In the genomic region with DNA sequence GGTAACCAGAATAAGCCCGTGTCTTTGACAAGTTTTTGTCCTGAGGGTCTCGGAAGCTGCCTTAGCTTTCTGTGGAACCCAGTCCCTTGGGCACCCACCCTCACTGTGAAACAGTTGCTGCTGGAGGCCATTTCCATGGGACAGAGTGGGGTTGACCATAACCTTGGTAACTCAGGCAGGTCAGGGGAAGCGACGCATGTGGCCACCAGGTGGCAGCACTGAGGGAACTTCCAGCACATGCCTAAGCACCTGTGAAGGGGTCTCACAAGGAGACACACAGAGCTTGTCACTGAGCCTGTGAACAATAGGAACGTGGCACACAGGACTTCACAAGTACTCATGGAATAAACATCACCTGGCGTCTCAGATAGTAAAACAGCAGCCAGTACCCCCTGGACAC, we compare ENCODE assay signal across 7 mouse cellular contexts.
DNase-seq lines count a peak whose midpoint lies in the region; ATAC-seq and TF ChIP-seq lines count a peak whose summit lies in the region.

No protein-coding gene starts in this region.

- 61% methylated on average over 6 of the region's 6 CpGs for WGBS in kidney, embryonic 14.5 days

- H3K27ac ChIP-seq in ES-Bruce4 (ENCODE audit: insufficient read depth, low read length), result no peak overlapping the region
- H3K27ac ChIP-seq in gastrocnemius, adult 2 months, result no peak overlapping the region
- no peak overlapping the region for H3K27ac ChIP-seq in kidney, embryonic 14.5 days (ENCODE audit: low read depth, low read length)

- TF ChIP-seq CTCF in ES-Bruce4 (IDR thresholded peaks at IDR 0.05; ENCODE audit: low read depth, low read length), result peak; percentile 95
- peak; percentile 89 for TF ChIP-seq CTCF in gastrocnemius, adult 2 months (IDR thresholded peaks at IDR 0.05)

- no peak overlapping the region for H3K9ac ChIP-seq in ES-Bruce4 (ENCODE audit: low read depth, poor library complexity, severe bottlenecking)
- no peak overlapping the region for H3K9ac ChIP-seq in kidney, embryonic 14.5 days (ENCODE audit: low read depth, low read length)

- no peak for TF ChIP-seq POLR2A in ES-Bruce4 (IDR thresholded peaks at IDR 0.05; ENCODE audit: insufficient read depth, low read length)

- ATAC-seq in kidney, embryonic 14.5 days (ENCODE audit: low FRiP score, low TSS enrichment), result 0 out of 2 replicates have a peak, but pooled peaks have one; percentile 60

- TF ChIP-seq EP300 in ES-Bruce4 (IDR thresholded peaks at IDR 0.05; ENCODE audit: insufficient read depth, low read depth, low read length), result no peak

- DNase-seq in CD4-positive helper T cell, adult 2 months (ENCODE audit: low read depth, low spot score), result peak; percentile 54
- peak; percentile 73 to 82 for DNase-seq in cerebellum, adult 18-20 months
- peak; percentile 70 for DNase-seq in gastrocnemius, adult 2 months
- DNase-seq in lung, postnatal 36 days, result peak; percentile 82
- DNase-seq in spleen, postnatal 14 days (ENCODE audit: low spot score in 2 of 2), result peak; percentile 31 to 51

- no peaks in the 10 kb centered on the region for H3K36me3 ChIP-seq in ES-Bruce4 (ENCODE audit: control insufficient read depth, insufficient read depth, low read length, poor library complexity, severe bottlenecking)
- H3K36me3 ChIP-seq in kidney, embryonic 14.5 days (ENCODE audit: control insufficient read depth, insufficient read depth, low read length), result no peaks in the 10 kb centered on the region

- no peak overlapping the region for H3K4me3 ChIP-seq in ES-Bruce4 (ENCODE audit: low read depth, low read length)
- no peak overlapping the region for H3K4me3 ChIP-seq in gastrocnemius, adult 2 months
- no peak overlapping the region for H3K4me3 ChIP-seq in kidney, embryonic 14.5 days (ENCODE audit: low read length)

- H3K4me2 ChIP-seq in kidney, embryonic 14.5 days (replicated peaks; ENCODE audit: low read depth, low read length), result no peak overlapping the region

- intact Hi-C loops in gastrocnemius, adult 2 months (cut with DNase I), result loop anchor here (5.0 kb wide), 1 partner anchor 86 kb away; no protein-coding TSS in a partner anchor

- H3K4me1 ChIP-seq in ES-Bruce4 (ENCODE audit: control insufficient read depth, insufficient read depth, low read length), result no peaks in the 10 kb centered on the region
- 0 out of 2 replicates have a peak, but pooled peaks cover 9% of the 10 kb centered on the region for H3K4me1 ChIP-seq in kidney, embryonic 14.5 days (ENCODE audit: control insufficient read depth, insufficient read depth, low read length)

- 0 out of 2 replicates have a peak, but pooled peaks cover 2% of the 10 kb centered on the region for H3K27me3 ChIP-seq in ES-Bruce4 (ENCODE audit: control insufficient read depth, insufficient read depth, low read length, poor library complexity, severe bottlenecking)
- no peaks in the 10 kb centered on the region for H3K27me3 ChIP-seq in kidney, embryonic 14.5 days (ENCODE audit: control insufficient read depth, insufficient read depth, low read length)

- no peaks in the 10 kb centered on the region for H3K9me3 ChIP-seq in ES-Bruce4 (replicated peaks; ENCODE audit: control insufficient read depth, insufficient read depth, low read length, poor library complexity, severe bottlenecking)
- H3K9me3 ChIP-seq in kidney, embryonic 14.5 days (ENCODE audit: control insufficient read depth, low read length), result no peaks in the 10 kb centered on the region
